Mouse (Mus musculus) CH12.LX (cell line): ENCODE measurements at regions not wholly inside any gene's neighbourhood (a gene's known extent, or its start where the extent isn't known, plus 50 kb on each side); places are given as distances from the start of the nearest gene placed in this dataset.

Source experiments
- DNase-seq: peaks from one replicate; pipeline ENCODE4 v3.0.0-alpha.2; 2013; ENCODE audit errors: extremely low read depth
- H3K27ac ChIP-seq: 2 replicates; pipeline ENCODE4 v1.5.1; 2012; ENCODE audit warnings: low read depth, mild to moderate bottlenecking, control low read depth, moderate library complexity; ENCODE audit not compliant: insufficient read depth
- H3K27me3 ChIP-seq: replicated peaks from 2 replicates; pipeline ENCODE3; 2012; ENCODE audit warnings: inconsistent platforms
- H3K36me3 ChIP-seq, 2 experiments: replicated peaks in 1 of 2; 2 replicates each; pipeline versions ENCODE3 to v1.6.1; 2012; ENCODE audit warnings: inconsistent platforms in 1 of 2, low read length in 1 of 2, mild to moderate bottlenecking in 1 of 2, mixed read lengths in 1 of 2, moderate library complexity in 1 of 2; ENCODE audit not compliant: control insufficient read depth in 1 of 2, insufficient read depth in 1 of 2
- H3K4me1 ChIP-seq, 2 experiments: 2 replicates each; pipeline ENCODE4 v1.6.1; 2012; ENCODE audit warnings: inconsistent platforms in 1 of 2, moderate library complexity in 1 of 2; ENCODE audit not compliant: insufficient read depth in 2 of 2, control insufficient read depth in 1 of 2
- H3K4me2 ChIP-seq: 2 replicates; pipeline ENCODE4 v1.6.1; 2012; ENCODE audit warnings: low read depth, mild to moderate bottlenecking, control low read depth; ENCODE audit not compliant: poor library complexity, insufficient read depth, severe bottlenecking
- H3K4me3 ChIP-seq, 3 experiments: fragments of 150-350 bp in 1 of 3; sonication (generic) in 1 of 3; replicated peaks in 1 of 3; 2 replicates each; pipeline versions ENCODE3 to v1.5.1; 2011 to 2012; ENCODE audit warnings: low read depth in 2 of 3, low read length in 2 of 3, mild to moderate bottlenecking in 2 of 3, moderate library complexity in 2 of 3, control low read depth in 1 of 3, improper control_type of control experiment in 1 of 3, inconsistent platforms in 1 of 3, mixed read lengths in 1 of 3; ENCODE audit not compliant: poor library complexity in 1 of 3
- H3K79me2 ChIP-seq: replicated peaks from 2 replicates; pipeline ENCODE4 v1.6.1; 2012; ENCODE audit warnings: mild to moderate bottlenecking, moderate library complexity; ENCODE audit not compliant: control insufficient read depth, poor library complexity, insufficient read depth, severe bottlenecking; ENCODE audit errors: extremely low read depth
- H3K9ac ChIP-seq: 2 replicates; pipeline ENCODE4 v1.6.1; 2012; ENCODE audit warnings: low read depth, mild to moderate bottlenecking, control low read depth, moderate library complexity; ENCODE audit not compliant: insufficient read depth
- H3K9me3 ChIP-seq: replicated peaks from 2 replicates; pipeline ENCODE3; 2012; ENCODE audit warnings: low read length, inconsistent platforms, mixed read lengths
- BHLHE40 ChIP-seq: IDR thresholded peaks from 2 replicates; pipeline ENCODE4 v1.6.1; 2011; ENCODE audit warnings: mild to moderate bottlenecking, low read depth, low read length, improper control_type of control experiment
- CHD1 ChIP-seq: IDR thresholded peaks from 2 replicates; pipeline ENCODE4 v1.6.1; 2012; ENCODE audit warnings: low read depth, low read length, improper control_type of control experiment, inconsistent platforms
- CHD2 ChIP-seq: IDR thresholded peaks from 2 replicates; pipeline ENCODE4 v1.6.1; 2011; ENCODE audit warnings: low read length, improper control_type of control experiment
- E2F4 ChIP-seq: IDR thresholded peaks from 2 replicates; pipeline ENCODE4 v1.6.1; 2011; ENCODE audit warnings: low read depth, low read length, improper control_type of control experiment; ENCODE audit not compliant: insufficient replicate concordance
- EP300 ChIP-seq: IDR thresholded peaks from 2 replicates; pipeline ENCODE4 v1.6.1; 2011; ENCODE audit warnings: low read length, improper control_type of control experiment
- GABPA ChIP-seq: IDR thresholded peaks from 2 replicates; pipeline ENCODE4 v1.6.1; 2012; ENCODE audit warnings: low read depth, low read length, improper control_type of control experiment, inconsistent platforms; ENCODE audit not compliant: insufficient replicate concordance
- HCFC1 ChIP-seq: IDR thresholded peaks from 2 replicates; pipeline ENCODE4 v1.6.1; 2012; ENCODE audit warnings: low read depth, mild to moderate bottlenecking, inconsistent platforms, low read length, improper control_type of control experiment
- JUN ChIP-seq: IDR thresholded peaks from 2 replicates; pipeline ENCODE4 v1.6.1; 2011; ENCODE audit warnings: low read depth, mild to moderate bottlenecking, low read length, improper control_type of control experiment, moderate library complexity; ENCODE audit not compliant: insufficient read depth
- MAFK ChIP-seq: IDR thresholded peaks from 2 replicates; pipeline ENCODE4 v1.6.1; 2011; ENCODE audit warnings: low read length, improper control_type of control experiment; ENCODE audit not compliant: insufficient replicate concordance
- MAX ChIP-seq: IDR thresholded peaks from 2 replicates; pipeline ENCODE4 v1.6.1; 2011; ENCODE audit warnings: low read length, improper control_type of control experiment
- MAZ ChIP-seq: IDR thresholded peaks from 2 replicates; pipeline ENCODE4 v1.6.1; 2012; ENCODE audit warnings: low read depth, mild to moderate bottlenecking, inconsistent platforms, low read length, improper control_type of control experiment, moderate library complexity
- MEF2A ChIP-seq: IDR thresholded peaks from 2 replicates; pipeline ENCODE4 v1.6.1; 2014; ENCODE audit warnings: low read depth, mild to moderate bottlenecking, inconsistent platforms, low read length, improper control_type of control experiment, borderline replicate concordance
- MYC ChIP-seq: IDR thresholded peaks from 2 replicates; pipeline ENCODE4 v1.6.1; 2011; ENCODE audit warnings: low read depth, mild to moderate bottlenecking, improper control_type of control experiment, low read length
- PAX5 ChIP-seq: IDR thresholded peaks from 2 replicates; pipeline ENCODE4 v1.6.1; 2012; ENCODE audit warnings: low read length, inconsistent platforms, mixed read lengths
- POLR2A ChIP-seq: IDR thresholded peaks from 2 replicates; pipeline ENCODE4 v1.6.1; 2011; ENCODE audit warnings: low read depth, mild to moderate bottlenecking, improper control_type of control experiment, low read length
- SMC3 ChIP-seq: IDR thresholded peaks from 2 replicates; pipeline ENCODE4 v1.6.1; 2011; ENCODE audit warnings: low read depth, low read length, improper control_type of control experiment
- UBTF ChIP-seq: IDR thresholded peaks from 2 replicates; pipeline ENCODE4 v1.6.1; 2012; ENCODE audit warnings: low read depth, mild to moderate bottlenecking, inconsistent platforms, low read length, improper control_type of control experiment, moderate library complexity
- USF1 ChIP-seq: IDR thresholded peaks from 2 replicates; pipeline ENCODE4 v1.6.1; 2014; ENCODE audit warnings: low read depth, mild to moderate bottlenecking, inconsistent platforms, low read length, improper control_type of control experiment
- USF2 ChIP-seq: conservative IDR thresholded peaks from 2 replicates; pipeline ENCODE4 v1.6.1; 2011; ENCODE audit warnings: low read depth, low read length, improper control_type of control experiment
- ZKSCAN1 ChIP-seq: IDR thresholded peaks from 2 replicates; pipeline ENCODE4 v1.6.1; 2012; ENCODE audit warnings: low read depth, inconsistent platforms, low read length, improper control_type of control experiment, borderline replicate concordance
- ZMIZ1 ChIP-seq: IDR thresholded peaks from 2 replicates; pipeline ENCODE4 v1.6.1; 2012; ENCODE audit warnings: low read depth, mild to moderate bottlenecking, inconsistent platforms, low read length, improper control_type of control experiment
- ZNF384 ChIP-seq: IDR thresholded peaks from 2 replicates; pipeline ENCODE4 v1.6.1; 2012; ENCODE audit warnings: low read depth, low read length, improper control_type of control experiment, inconsistent platforms
- dilution Hi-C: fragments of 300-500 bp; cut with MboI; formaldehyde crosslinking; loops from 2 replicates; pipeline ENCODE4 v1.14.3; 2020; ENCODE audit warnings: low sequenced_read_pairs; ENCODE audit not compliant: extremely low pct_unique_long_range_greater_than_20kb, extremely low pct_ligation_motif_present
- in situ Hi-C: fragments of 300-500 bp; cut with MboI; formaldehyde crosslinking; loops from 3 replicates; pipeline ENCODE4 v1.14.3; 2019; ENCODE audit warnings: low sequenced_read_pairs, low pct_ligation_motif_present, low pct_unique_long_range_greater_than_20kb, mixed read lengths

GRCm38 (mm10) chr2:51354800-51355199 lies 205.9 kb upstream of the Rnd3 start:
- Histone ChIP-seq H3K4me2 (no peak overlapping the region), H3K27ac (no peak overlapping the region), H3K4me3 (no peak overlapping the region), H3K79me2 (no peaks in the 10 kb centered on the region), H3K36me3 (no peaks in the 10 kb centered on the region), H3K27me3 (no peaks in the 10 kb centered on the region), H3K9me3 (no peaks in the 10 kb centered on the region), H3K4me1 (no peaks in the 10 kb centered on the region), H3K9ac (no peak overlapping the region)
- DNase-seq, result no peak
- in situ Hi-C loops, result no loop called here
- dilution Hi-C loops, result no loop called here
- TF ChIP-seq EP300, result no peak
- no peak for TF ChIP-seq UBTF
- TF ChIP-seq USF2, result no peak
- no peak for TF ChIP-seq MYC
- TF ChIP-seq MAX, result no peak
- no peak for TF ChIP-seq HCFC1
- TF ChIP-seq MAFK, result no peak
- TF ChIP-seq ZNF384, result no peak
- no peak for TF ChIP-seq SMC3

GRCm38 (mm10) chr2:51349614-51350013 lies 200.7 kb upstream of the Rnd3 start:
- Histone ChIP-seq H3K4me1 (no peaks in the 10 kb centered on the region), H3K27ac (no peak overlapping the region), H3K27me3 (no peaks in the 10 kb centered on the region), H3K79me2 (no peaks in the 10 kb centered on the region), H3K9me3 (no peaks in the 10 kb centered on the region), H3K4me3 (no peak overlapping the region), H3K36me3 (no peaks in the 10 kb centered on the region), H3K9ac (no peak overlapping the region), H3K4me2 (no peak overlapping the region)
- no peak for TF ChIP-seq CHD2
- TF ChIP-seq BHLHE40, result no peak
- no peak for TF ChIP-seq POLR2A
- no peak for TF ChIP-seq MAX
- no peak for TF ChIP-seq MAZ
- no peak for TF ChIP-seq MYC
- TF ChIP-seq JUN, result no peak
- TF ChIP-seq ZMIZ1, result no peak
- no peak for TF ChIP-seq USF1
- no peak for TF ChIP-seq ZKSCAN1
- TF ChIP-seq CHD1, result no peak
- no peak for TF ChIP-seq E2F4
- no peak for TF ChIP-seq SMC3
- TF ChIP-seq PAX5, result no peak
- TF ChIP-seq USF2, result no peak
- no peak for TF ChIP-seq MEF2A
- no peak for TF ChIP-seq GABPA
- DNase-seq, result no peak
- in situ Hi-C loops (no loop called here), dilution Hi-C loops (no loop called here)
